Mouse (Mus musculus): ENCODE measurements around the gene Tmem179. TPM values are rescaled to one million over a fixed set of nuclear protein-coding genes. Genes with fewer than 3 reads are reported as not detected.

Tmem179 gene
- polyA plus RNA-seq, 2 experiments: 0.28 to 0.36 TPM

DNA sequence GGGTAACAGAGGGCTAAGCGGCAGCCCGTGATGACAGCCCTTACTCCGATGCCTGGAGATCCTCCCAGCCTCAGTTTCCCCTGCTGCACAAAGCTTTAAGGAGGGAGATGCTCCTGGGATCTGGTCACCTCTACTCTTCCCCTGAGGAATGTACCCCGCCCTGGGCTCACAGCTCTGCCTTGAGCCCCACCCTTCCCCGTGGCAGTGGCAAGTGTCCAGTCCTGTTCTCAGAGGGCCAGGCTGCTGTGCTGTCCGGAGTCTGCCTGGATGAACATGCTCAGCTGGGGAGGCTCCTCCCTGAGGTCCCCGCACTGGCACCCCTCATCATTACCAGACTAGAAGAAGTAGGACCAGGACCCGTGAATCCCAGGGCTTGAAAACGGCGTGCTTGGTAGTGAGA, 49.2 kb downstream of the Tmem179 start:
- 83% methylated on average over 10 of the region's 10 CpGs for WGBS
- no peaks in the 10 kb centered on the region for H3K36me3 ChIP-seq (ENCODE audit: control insufficient read depth, insufficient read depth, low read length)
- no peaks in the 10 kb centered on the region for H3K9me3 ChIP-seq (ENCODE audit: control insufficient read depth, low read length)
- DNase-seq (ENCODE audit: low spot score) (no peak), ATAC-seq (ENCODE audit: low FRiP score, low read depth) (no peak)
- no peak for TF ChIP-seq POLR2A (IDR thresholded peaks at IDR 0.05; ENCODE audit: borderline replicate concordance, extremely low read depth, insufficient read depth, insufficient read length)
- H3K9ac ChIP-seq (ENCODE audit: low read depth, low read length, severe bottlenecking): no peak overlapping the region
- peaks cover 5% of the 10 kb centered on the region; the same call in 1 of the 2 replicates for H3K4me1 ChIP-seq (ENCODE audit: control insufficient read depth, insufficient read depth, low read length)
- no peak overlapping the region for H3K4me3 ChIP-seq (replicated peaks; ENCODE audit: low read length)
- no peaks in the 10 kb centered on the region; the same call in 1 of the 2 replicates for H3K27me3 ChIP-seq (ENCODE audit: control insufficient read depth, insufficient read depth, low read length)
- H3K4me2 ChIP-seq (replicated peaks; ENCODE audit: low read depth, low read length, severe bottlenecking): no peak overlapping the region
- no peak overlapping the region for H3K27ac ChIP-seq (replicated peaks; ENCODE audit: low read depth, low read length)

DNA sequence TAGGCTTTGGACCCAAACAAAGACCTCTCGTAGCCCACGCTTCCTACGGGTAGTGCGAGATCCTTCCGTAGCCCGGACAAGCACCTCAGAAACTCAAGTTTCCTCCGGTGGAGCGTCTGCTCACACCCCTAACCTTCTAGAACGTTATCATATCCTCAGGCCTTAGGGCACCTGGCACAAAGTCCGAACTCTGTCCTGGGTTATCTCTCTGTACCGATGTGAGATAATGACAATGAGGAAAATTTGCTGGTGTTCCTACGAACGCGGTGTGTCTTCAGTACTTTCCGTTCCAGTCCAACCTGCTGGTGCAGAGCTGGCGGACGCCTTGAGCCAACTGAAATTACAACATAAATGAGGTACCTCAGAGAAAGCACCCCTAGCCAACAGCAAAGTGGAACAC, 50.6 kb downstream of the Tmem179 start:
- no peak for TF ChIP-seq POLR2A (IDR thresholded peaks at IDR 0.05; ENCODE audit: borderline replicate concordance, extremely low read depth, insufficient read depth, insufficient read length)
- Histone ChIP-seq H3K9me3 (ENCODE audit: control insufficient read depth, low read length) (no peaks in the 10 kb centered on the region), H3K4me2 (replicated peaks; ENCODE audit: low read depth, low read length, severe bottlenecking) (no peak overlapping the region)

DNA sequence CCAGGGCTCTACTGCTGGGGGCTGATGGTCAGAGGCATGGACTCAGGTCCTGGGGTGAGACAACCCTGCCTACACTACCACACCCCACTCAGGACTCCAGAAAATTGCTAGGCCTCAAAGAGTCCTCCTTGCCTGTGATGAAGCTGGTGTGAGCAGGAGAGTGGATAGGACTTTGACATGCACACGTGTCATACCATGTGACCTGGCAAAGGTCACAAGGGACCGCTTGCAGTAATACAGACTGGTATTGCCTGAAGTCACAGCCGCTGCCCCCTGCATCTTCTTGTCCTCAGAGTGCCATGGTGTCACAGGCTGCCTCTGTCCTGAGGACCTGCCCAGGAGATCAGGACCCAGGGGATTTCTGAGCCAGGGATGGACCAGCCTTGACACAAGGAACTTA, 52.0 kb downstream of the Tmem179 start:
- peaks cover 5% of the 10 kb centered on the region; the same call in 1 of the 2 replicates for H3K4me1 ChIP-seq (ENCODE audit: control insufficient read depth, insufficient read depth, low read length)
- H3K4me2 ChIP-seq (replicated peaks; ENCODE audit: low read depth, low read length, severe bottlenecking): no peak overlapping the region
- no peak overlapping the region for H3K4me3 ChIP-seq (replicated peaks; ENCODE audit: low read length)
- 62% methylated on average over 3 of the region's 3 CpGs for WGBS
- DNase-seq (ENCODE audit: low spot score): no peak
- H3K27ac ChIP-seq (replicated peaks; ENCODE audit: low read depth, low read length): no peak overlapping the region
- no peaks in the 10 kb centered on the region for H3K27me3 ChIP-seq (ENCODE audit: control insufficient read depth, insufficient read depth, low read length)
- no peak for TF ChIP-seq POLR2A (IDR thresholded peaks at IDR 0.05; ENCODE audit: borderline replicate concordance, extremely low read depth, insufficient read depth, insufficient read length)
- H3K9me3 ChIP-seq (ENCODE audit: control insufficient read depth, low read length): no peaks in the 10 kb centered on the region
- H3K36me3 ChIP-seq (ENCODE audit: control insufficient read depth, insufficient read depth, low read length): no peaks in the 10 kb centered on the region
- ATAC-seq (ENCODE audit: low FRiP score, low read depth): no peak
- H3K9ac ChIP-seq (ENCODE audit: low read depth, low read length, severe bottlenecking): no peak overlapping the region

More for the DNA sequence above, 50.6 kb downstream of the Tmem179 start:
- Histone ChIP-seq H3K4me3 (replicated peaks; ENCODE audit: low read length) (no peak overlapping the region), H3K36me3 (ENCODE audit: control insufficient read depth, insufficient read depth, low read length) (no peaks in the 10 kb centered on the region), H3K9ac (ENCODE audit: low read depth, low read length, severe bottlenecking) (no peak overlapping the region), H3K27ac (replicated peaks; ENCODE audit: low read depth, low read length) (no peak overlapping the region), H3K27me3 (ENCODE audit: control insufficient read depth, insufficient read depth, low read length) (no peaks in the 10 kb centered on the region), H3K4me1 (ENCODE audit: control insufficient read depth, insufficient read depth, low read length) (peaks cover 5% of the 10 kb centered on the region; the same call in 1 of the 2 replicates)
- ATAC-seq (ENCODE audit: low FRiP score, low read depth) (no peak), DNase-seq (ENCODE audit: low spot score) (no peak)
- 87% methylated on average over 17 of the region's 17 CpGs for WGBS

DNA sequence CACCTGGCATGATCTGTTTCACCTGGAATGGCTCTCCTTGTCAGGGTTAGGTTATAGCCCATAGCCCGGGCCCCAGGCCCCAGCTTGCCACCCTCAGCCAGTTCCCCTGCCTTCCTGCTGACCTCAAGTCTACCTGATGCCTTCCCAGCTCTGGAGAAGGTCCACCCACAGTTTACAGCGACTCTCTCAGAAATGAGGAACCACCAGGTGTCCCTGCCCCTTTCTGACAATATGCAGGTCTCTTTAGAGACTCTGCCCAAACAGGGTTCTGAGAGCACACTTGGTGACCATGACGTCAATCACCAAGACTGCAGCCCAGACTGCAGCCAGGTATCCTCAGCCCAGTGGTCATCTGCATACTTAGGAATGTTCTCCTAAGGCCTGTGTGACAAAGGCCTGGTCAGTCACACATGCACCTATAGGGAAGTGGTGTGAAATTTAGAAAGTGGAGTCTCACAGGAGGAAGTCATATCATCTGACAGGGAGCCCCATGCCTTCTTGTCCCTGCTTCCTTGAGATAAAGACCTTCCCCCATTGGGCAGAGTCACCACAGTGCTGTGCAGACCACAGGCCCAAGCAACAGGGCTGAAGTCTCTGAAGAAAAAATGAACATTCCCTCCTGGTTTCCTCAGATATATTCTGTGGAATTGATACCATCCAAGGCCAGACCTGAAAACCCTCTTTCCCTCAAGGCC, 52.6 kb downstream of the Tmem179 start:
- no peak for TF ChIP-seq POLR2A (IDR thresholded peaks at IDR 0.05; ENCODE audit: borderline replicate concordance, extremely low read depth, insufficient read depth, insufficient read length)
- no peak overlapping the region for H3K9ac ChIP-seq (ENCODE audit: low read depth, low read length, severe bottlenecking)
- H3K9me3 ChIP-seq (ENCODE audit: control insufficient read depth, low read length): no peaks in the 10 kb centered on the region
- H3K4me2 ChIP-seq (replicated peaks; ENCODE audit: low read depth, low read length, severe bottlenecking): no peak overlapping the region
- no peaks in the 10 kb centered on the region for H3K27me3 ChIP-seq (ENCODE audit: control insufficient read depth, insufficient read depth, low read length)
- peaks cover 5% of the 10 kb centered on the region; the same call in 1 of the 2 replicates for H3K4me1 ChIP-seq (ENCODE audit: control insufficient read depth, insufficient read depth, low read length)
- no peak overlapping the region for H3K27ac ChIP-seq (replicated peaks; ENCODE audit: low read depth, low read length)
- ATAC-seq (ENCODE audit: low FRiP score, low read depth) (no peak), DNase-seq (ENCODE audit: low spot score) (no peak)
- no peaks in the 10 kb centered on the region for H3K36me3 ChIP-seq (ENCODE audit: control insufficient read depth, insufficient read depth, low read length)
- no peak overlapping the region for H3K4me3 ChIP-seq (replicated peaks; ENCODE audit: low read length)
- 83% methylated on average over 3 of the region's 3 CpGs for WGBS

DNA sequence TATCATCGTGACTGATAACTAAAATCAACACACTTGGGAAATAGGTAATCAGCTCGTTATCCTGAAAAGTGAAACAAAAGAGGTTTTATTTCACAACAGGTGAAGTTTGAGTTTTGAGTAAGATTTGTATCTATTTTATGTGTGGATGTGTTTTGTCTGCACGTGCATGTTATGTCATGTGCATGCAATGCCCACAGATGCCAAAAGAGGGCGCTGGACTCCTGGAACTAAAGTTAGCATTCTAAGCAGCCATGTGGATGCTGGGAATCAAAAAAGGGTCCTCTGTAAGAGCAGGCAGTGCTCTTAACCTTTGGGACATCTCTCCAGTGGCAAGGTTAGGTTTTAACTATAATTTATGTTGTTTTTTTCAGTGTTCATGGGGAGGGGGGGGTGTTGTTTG, 53.3 kb downstream of the Tmem179 start:
- Histone ChIP-seq H3K36me3 (ENCODE audit: control insufficient read depth, insufficient read depth, low read length) (no peaks in the 10 kb centered on the region), H3K4me3 (replicated peaks; ENCODE audit: low read length) (no peak overlapping the region), H3K9ac (ENCODE audit: low read depth, low read length, severe bottlenecking) (no peak overlapping the region), H3K4me2 (replicated peaks; ENCODE audit: low read depth, low read length, severe bottlenecking) (no peak overlapping the region), H3K27me3 (ENCODE audit: control insufficient read depth, insufficient read depth, low read length) (no peaks in the 10 kb centered on the region), H3K27ac (replicated peaks; ENCODE audit: low read depth, low read length) (no peak overlapping the region), H3K9me3 (ENCODE audit: control insufficient read depth, low read length) (no peaks in the 10 kb centered on the region), H3K4me1 (ENCODE audit: control insufficient read depth, insufficient read depth, low read length) (peaks cover 5% of the 10 kb centered on the region; the same call in 1 of the 2 replicates)
- TF ChIP-seq POLR2A (IDR thresholded peaks at IDR 0.05; ENCODE audit: borderline replicate concordance, extremely low read depth, insufficient read depth, insufficient read length): no peak
- DNase-seq (ENCODE audit: low spot score) (no peak), ATAC-seq (ENCODE audit: low FRiP score, low read depth) (no peak)
- WGBS: 76% methylated on average over 4 of the region's 4 CpGs
